Mouse (Mus musculus): ENCODE measurements around the gene Cd63.

DNA sequence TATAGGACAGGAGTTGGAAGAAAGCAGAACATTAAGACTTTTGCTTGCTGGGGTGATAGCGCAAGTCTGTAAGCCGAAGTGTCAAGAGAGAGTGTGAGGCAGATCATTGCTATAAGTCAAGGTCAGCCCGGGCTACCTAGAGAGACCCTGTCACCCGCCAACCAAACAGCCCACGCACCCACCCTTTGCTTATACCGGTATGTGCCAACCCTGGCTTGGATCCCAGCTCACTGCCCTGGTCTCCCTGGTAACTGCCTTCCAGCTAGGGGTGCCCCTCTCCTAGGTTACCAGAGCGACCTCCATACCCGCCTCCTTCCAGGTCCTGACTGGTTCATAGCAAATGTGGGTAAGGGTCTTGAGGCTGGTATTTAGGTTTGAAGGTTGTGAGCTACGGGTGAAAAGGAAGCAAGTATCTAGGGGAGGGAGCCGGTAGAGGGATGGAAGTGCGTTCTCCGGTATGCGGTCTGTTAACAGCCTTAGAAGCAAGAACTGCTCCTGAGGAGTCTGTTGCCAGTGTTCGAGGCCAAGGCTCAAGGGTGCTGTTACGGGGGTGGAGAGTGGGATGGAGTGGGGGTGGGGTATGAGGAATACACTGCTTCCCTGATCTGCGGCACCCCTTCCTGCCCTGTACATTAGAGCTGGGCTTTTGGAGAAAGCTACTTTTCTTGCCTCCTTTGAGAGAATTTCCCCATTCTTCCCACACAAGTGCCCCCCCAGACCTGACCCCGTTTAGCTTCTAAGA is 4.7 kb upstream of the Cd63 start:
- TF ChIP-seq CTCF (IDR thresholded peaks at IDR 0.05; ENCODE audit: low read depth, low read length) (no peak), POLR2A (IDR thresholded peaks at IDR 0.05; ENCODE audit: insufficient read depth, low read length) (no peak), EP300 (IDR thresholded peaks at IDR 0.05; ENCODE audit: insufficient read depth, low read depth, low read length) (no peak)

All from ES-Bruce4 (cell line).